9 mouse cellular contexts compared by ENCODE assay signal in the genomic region with DNA sequence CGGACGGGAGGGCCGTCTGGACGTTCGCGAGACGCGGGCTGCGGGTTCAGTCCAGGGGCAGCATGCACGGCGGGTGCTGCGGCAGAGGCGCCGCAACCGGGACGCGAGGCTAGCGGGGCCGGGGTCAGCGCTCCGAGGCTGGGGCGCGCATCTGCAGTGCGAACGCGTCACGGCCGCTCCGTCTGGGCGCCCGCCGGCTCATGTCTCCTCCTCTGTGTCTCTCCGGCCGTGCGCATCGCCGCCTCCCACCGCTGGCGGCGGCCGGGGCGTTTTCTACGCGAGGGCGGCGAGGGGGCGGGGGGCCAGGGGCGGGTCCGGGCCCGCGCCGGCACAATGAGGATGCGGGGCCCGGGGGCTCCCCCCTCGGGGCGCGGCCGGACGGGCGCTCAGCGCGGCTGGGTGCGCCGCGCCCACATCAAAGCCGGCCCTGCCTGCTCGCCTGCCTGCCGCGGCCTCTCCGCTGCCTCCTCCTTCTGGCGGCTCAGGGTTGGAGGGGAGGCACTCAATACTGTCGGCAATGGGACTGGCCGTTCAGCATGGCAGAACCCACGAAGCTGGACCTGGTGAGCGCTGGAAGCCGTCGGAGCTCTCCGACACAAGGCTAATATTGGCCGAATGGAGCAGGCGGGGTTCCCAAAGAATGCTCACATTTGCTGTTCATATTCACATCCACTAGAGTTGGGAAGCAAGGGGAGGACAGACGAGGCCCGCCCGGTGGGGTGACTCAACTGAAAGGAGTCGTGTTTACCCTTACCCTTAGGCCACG. TPM values are rescaled to one million over a fixed set of nuclear protein-coding genes. Genes with fewer than 3 reads are reported as not detected.
DNase-seq lines count a peak whose midpoint lies in the region; ATAC-seq and TF ChIP-seq lines count a peak whose summit lies in the region.
"Had no signal": no experiment of that assay in that cellular context is flagged by ENCODE, and none has a peak within 500 bp of the region (broad histone marks: within the 10 kb centered on the region; RNA-seq: fewer than 3 reads in every experiment).

No protein-coding gene starts in this region.

- H3K9me3 ChIP-seq in intestine, postnatal 0 days (ENCODE audit: control insufficient read depth) = no peaks in the 10 kb centered on the region
- H3K9me3 ChIP-seq in lung, embryonic 14.5 days (ENCODE audit: low read depth, low read length) = no peaks in the 10 kb centered on the region
- no peaks in the 10 kb centered on the region for H3K9me3 ChIP-seq in neural tube, embryonic 13.5 days

- H3K4me1 ChIP-seq in intestine, postnatal 0 days (replicated peaks; ENCODE audit: control insufficient read depth, insufficient read depth, low read length) = no peaks in the 10 kb centered on the region; the same call in 1 of the 2 replicates
- H3K4me1 ChIP-seq in lung, embryonic 14.5 days (ENCODE audit: insufficient read depth) = peaks cover 27% of the 10 kb centered on the region
- H3K4me1 ChIP-seq in neural tube, embryonic 13.5 days (replicated peaks) = peaks cover 48% of the 10 kb centered on the region

- DNase-seq in cerebellum, adult 11 months = peak; percentile 16
- peak; percentile 79 for DNase-seq in embryo, embryonic 10 days (ENCODE audit: low spot score)
- DNase-seq in heart, adult 18-20 months = peak; percentile 44 to 55
- DNase-seq in lung, embryonic 14.5 days = peak; percentile 73
- peak; percentile 60 for DNase-seq in thymus, postnatal 4 days

- peaks cover 37% of the 10 kb centered on the region; the same call in 1 of the 2 replicates for H3K27me3 ChIP-seq in intestine, postnatal 0 days (replicated peaks; ENCODE audit: control insufficient read depth, insufficient read depth, low read length)
- H3K27me3 ChIP-seq in lung, embryonic 14.5 days (ENCODE audit: insufficient read depth, low read length) = peaks cover 30% of the 10 kb centered on the region
- H3K27me3 ChIP-seq in neural tube, embryonic 13.5 days = peaks cover 26% of the 10 kb centered on the region

- ATAC-seq in cerebellum, adult (ENCODE audit: insufficient number of reproducible peaks, low FRiP score, low TSS enrichment) = no peak
- ATAC-seq in intestine, postnatal 0 days = peak; percentile 42
- peak; percentile 69 for ATAC-seq in lung, embryonic 14.5 days (ENCODE audit: insufficient read depth)
- ATAC-seq in neural tube, embryonic 13.5 days (ENCODE audit: low read depth) = peak; percentile 78

- H3K4me2 ChIP-seq in intestine, postnatal 0 days (replicated peaks; ENCODE audit: low read depth) = peak overlapping the region; percentile 95
- H3K4me2 ChIP-seq in lung, embryonic 14.5 days = peak overlapping the region; percentile 93
- H3K4me2 ChIP-seq in neural tube, embryonic 13.5 days = peak overlapping the region; percentile 86

- H3K9ac ChIP-seq in intestine, postnatal 0 days (ENCODE audit: low read depth, low read length) = 0 out of 2 replicates have a peak overlapping the region, but pooled peaks have one; percentile 22
- peak overlapping the region; percentile 50 for H3K9ac ChIP-seq in lung, embryonic 14.5 days
- H3K9ac ChIP-seq in neural tube, embryonic 13.5 days = peak overlapping the region; percentile 83

- peak overlapping the region; percentile 57 for H3K4me3 ChIP-seq in intestine, postnatal 0 days (ENCODE audit: low read depth, low read length)
- H3K4me3 ChIP-seq in lung, embryonic 14.5 days (ENCODE audit: low read depth, low read length) = peak overlapping the region; percentile 54
- H3K4me3 ChIP-seq in neural tube, embryonic 13.5 days = peak overlapping the region; percentile 67

- TF ChIP-seq CTCF in intestine, postnatal 0 days (IDR thresholded peaks at IDR 0.05; ENCODE audit: low read depth) = 0 out of 2 replicates have a peak, but pooled peaks have one; percentile 0
- TF ChIP-seq CTCF in lung, embryonic 14.5 days (IDR thresholded peaks at IDR 0.05; ENCODE audit: low read depth) = no peak

- peaks cover 28% of the 10 kb centered on the region for H3K36me3 ChIP-seq in intestine, postnatal 0 days (ENCODE audit: control insufficient read depth, insufficient read depth)
- peaks cover 35% of the 10 kb centered on the region for H3K36me3 ChIP-seq in lung, embryonic 14.5 days (ENCODE audit: insufficient read depth)
- H3K36me3 ChIP-seq in neural tube, embryonic 13.5 days = peaks cover 33% of the 10 kb centered on the region

- no peak overlapping the region for H3K27ac ChIP-seq in intestine, postnatal 0 days (ENCODE audit: low read depth, low read length)
- peak overlapping the region; percentile 30; the same call in 1 of the 2 replicates for H3K27ac ChIP-seq in lung, embryonic 14.5 days (ENCODE audit: low read depth)
- H3K27ac ChIP-seq in neural tube, embryonic 13.5 days (replicated peaks) = peak overlapping the region; percentile 88

- under 1% methylated on average over 66 of the region's 85 CpGs for WGBS in intestine, postnatal 0 days
- under 1% methylated on average over 70 of the region's 85 CpGs for WGBS in lung, embryonic 14.5 days
- WGBS in neural tube, embryonic 13.5 days = under 1% methylated on average over 80 of the region's 85 CpGs

RNA-seq across cellular contexts. Expression of a gene that starts 0.6 kb away (rescaled TPM):
- 1 to 10 TPM; 3.8 to 4.1 TPM for total RNA-seq in heart, adult 18-20 months (2021)
- 1.1 TPM in 2 replicates for polyA plus RNA-seq in intestine, postnatal 0 days (2015; fragmentation: Nextera tagmentation; extraction: Ambion mirVana)
- polyA plus RNA-seq in lung, embryonic 14.5 days (2014; fragmentation: Nextera tagmentation; extraction: Ambion mirVana) = 10.8 and 10.9 TPM in 2 replicates
- polyA plus RNA-seq in neural tube, embryonic 13.5 days (2015; fragmentation: Nextera tagmentation; extraction: Ambion mirVana) = 10.1 and 10.8 TPM in 2 replicates

RNA-seq across cellular contexts. Expression of a gene that starts 15.3 kb away (rescaled TPM):
- total RNA-seq in heart, adult 18-20 months (2021) = 100 to 1,000 TPM; 151 to 158 TPM
- polyA plus RNA-seq in intestine, postnatal 0 days (2015; fragmentation: Nextera tagmentation; extraction: Ambion mirVana) = 296 and 303 TPM in 2 replicates
- polyA plus RNA-seq in lung, embryonic 14.5 days (2014; fragmentation: Nextera tagmentation; extraction: Ambion mirVana) = 1,275 and 1,313 TPM in 2 replicates
- 495 and 526 TPM in 2 replicates for polyA plus RNA-seq in neural tube, embryonic 13.5 days (2015; fragmentation: Nextera tagmentation; extraction: Ambion mirVana)

RNA-seq across cellular contexts. Expression of a gene that starts 55.6 kb away (rescaled TPM):
- total RNA-seq in heart, adult 18-20 months (2021) = not detected
- not detected in 2 replicates for polyA plus RNA-seq in intestine, postnatal 0 days (2015; fragmentation: Nextera tagmentation; extraction: Ambion mirVana)
- not detected in 2 replicates for polyA plus RNA-seq in lung, embryonic 14.5 days (2014; fragmentation: Nextera tagmentation; extraction: Ambion mirVana)
- 53.2 and 55.7 TPM in 2 replicates for polyA plus RNA-seq in neural tube, embryonic 13.5 days (2015; fragmentation: Nextera tagmentation; extraction: Ambion mirVana)
- polyA plus RNA-seq: gonadal fat pad, adult 2 months had no signal

Comparison
In these comparisons a context has a peak if more than half of its experiments do, and no peak if none do; other contexts are left out.
1. DNase-seq: peak in every context shown above with its lines; median percentile 79 in embryo, embryonic 10 days; 73 in lung, embryonic 14.5 days; 60 in thymus, postnatal 4 days; 50 in heart, adult 18-20 months; 16 in cerebellum, adult 11 months.
2. H3K9ac ChIP-seq: peak in every context shown above with its lines; median percentile 83 in neural tube, embryonic 13.5 days; 50 in lung, embryonic 14.5 days; 22 in intestine, postnatal 0 days.
3. RNA of a gene that starts 55.6 kb away (polyA plus RNA-seq): 53.2 to 55.7 TPM in neural tube, embryonic 13.5 days; not detected in lung, embryonic 14.5 days and not detected in intestine, postnatal 0 days; every median in the first group is over 10 times any median in the second.
4. Peak in every context shown above with its lines, with median percentiles within 50 percentile points of each other: H3K4me2 ChIP-seq and H3K4me3 ChIP-seq.